In genomic region chr16:57747357-57748056, GRCm38 (mm10) we compare ENCODE assay signal across 24 mouse cellular contexts. TPM values are rescaled to one million over a fixed set of nuclear protein-coding genes. Genes with fewer than 3 reads are reported as not detected.
DNase-seq lines count a peak whose midpoint lies in the region; ATAC-seq and TF ChIP-seq lines count a peak whose summit lies in the region.
"Had no signal": no experiment of that assay in that cellular context is flagged by ENCODE, and none has a peak within 500 bp of the region (broad histone marks: within the 10 kb centered on the region; RNA-seq: fewer than 3 reads in every experiment).

No protein-coding gene starts in this region.

- no peak overlapping the region for H3K4me3 ChIP-seq in kidney, postnatal 0 days (replicated peaks; ENCODE audit: low read depth, low read length)
- no peak overlapping the region for H3K4me3 ChIP-seq in embryonic fibroblast, embryonic 13.5 days (ENCODE audit: insufficient read depth, low read length)
- H3K4me3 ChIP-seq in stomach, postnatal 0 days (ENCODE audit: low read depth, low read length): no peak overlapping the region
- H3K4me3 ChIP-seq: heart, embryonic 13.5 days; kidney, embryonic 15.5 days; midbrain, embryonic 10.5 days had no signal

- intact Hi-C loops in gastrocnemius, postnatal 14 days (cut with DNase I; ENCODE audit: low total_unique reads): no loop called here

- no peaks in the 10 kb centered on the region for H3K36me3 ChIP-seq in kidney, postnatal 0 days (ENCODE audit: insufficient read depth, low read length)
- no peaks in the 10 kb centered on the region for H3K36me3 ChIP-seq in stomach, postnatal 0 days (ENCODE audit: control insufficient read depth, insufficient read depth, low read length)
- H3K36me3 ChIP-seq: heart, embryonic 13.5 days; kidney, embryonic 15.5 days; midbrain, embryonic 10.5 days had no signal

- TF ChIP-seq CTCF in kidney, postnatal 0 days (IDR thresholded peaks at IDR 0.05; ENCODE audit: low read depth): no peak
- no peak for TF ChIP-seq CTCF in embryonic fibroblast, embryonic 13.5 days (IDR thresholded peaks at IDR 0.05; ENCODE audit: borderline replicate concordance, insufficient read depth, low read length)
- TF ChIP-seq CTCF in stomach, postnatal 0 days (IDR thresholded peaks at IDR 0.05; ENCODE audit: low read depth): no peak

- no peak for ATAC-seq in kidney, postnatal 0 days (replicated peaks; ENCODE audit: low FRiP score, low read depth)
- peak; percentile 40; the same call in 1 of the 2 replicates for ATAC-seq in stomach, postnatal 0 days (ENCODE audit: low FRiP score, low TSS enrichment)
- ATAC-seq: forebrain, postnatal 0 days; hindbrain, postnatal 0 days; intestine, postnatal 0 days; liver, postnatal 0 days; lung, postnatal 0 days; Patski had no signal

- TF ChIP-seq EP300 in stomach, postnatal 0 days (optimal IDR thresholded peaks at IDR 0.05): peak; percentile 72

- H3K9me3 ChIP-seq in kidney, postnatal 0 days (replicated peaks; ENCODE audit: low read length): no peaks in the 10 kb centered on the region
- no peaks in the 10 kb centered on the region for H3K9me3 ChIP-seq in stomach, postnatal 0 days (ENCODE audit: control insufficient read depth, low read length)
- H3K9me3 ChIP-seq: heart, embryonic 13.5 days; kidney, embryonic 15.5 days; midbrain, embryonic 10.5 days had no signal

- no peak overlapping the region for H3K9ac ChIP-seq in kidney, postnatal 0 days (ENCODE audit: low read depth, low read length)
- no peak overlapping the region for H3K9ac ChIP-seq in stomach, postnatal 0 days (ENCODE audit: low read length)
- H3K9ac ChIP-seq: forebrain, postnatal 0 days; heart, embryonic 13.5 days; kidney, embryonic 15.5 days; liver, postnatal 0 days had no signal

- WGBS in kidney, postnatal 0 days: 61% methylated on average over 2 of the region's 2 CpGs
- 19% methylated on average over 2 of the region's 2 CpGs for WGBS in stomach, postnatal 0 days

- H3K4me1 ChIP-seq in kidney, postnatal 0 days (replicated peaks; ENCODE audit: insufficient read depth, low read length): no peaks in the 10 kb centered on the region
- peaks cover 12% of the 10 kb centered on the region for H3K4me1 ChIP-seq in embryonic fibroblast, embryonic 13.5 days (ENCODE audit: control insufficient read depth, insufficient read depth, low read length)
- no peaks in the 10 kb centered on the region for H3K4me1 ChIP-seq in stomach, postnatal 0 days (replicated peaks; ENCODE audit: control insufficient read depth, insufficient read depth)
- H3K4me1 ChIP-seq: kidney, embryonic 15.5 days had no signal

- H3K4me2 ChIP-seq in kidney, postnatal 0 days (ENCODE audit: low read length): no peak overlapping the region
- no peak overlapping the region for H3K4me2 ChIP-seq in stomach, postnatal 0 days (replicated peaks; ENCODE audit: low read depth)
- H3K4me2 ChIP-seq: heart, embryonic 13.5 days; kidney, embryonic 15.5 days; liver, embryonic 11.5 days had no signal

- peak; percentile 7 for DNase-seq in gastrocnemius, adult 18-20 months (ENCODE audit: low spot score)
- DNase-seq in gastrocnemius, postnatal 14 days: no peak
- DNase-seq in kidney, postnatal 0 days (ENCODE audit: low spot score): peak; percentile 25
- DNase-seq in kidney, postnatal 14 days: no peak
- no peak for DNase-seq in stomach, postnatal 0 days (ENCODE audit: low spot score)
- DNase-seq in kidney, postnatal 10 days: no peak
- DNase-seq: adrenal gland, adult 8-10 months; cerebellum, adult 2 months; cerebellum, postnatal 36 days; forebrain, postnatal 0 days; heart, postnatal 14 days; liver, postnatal 0 days; thymus, postnatal 14 days had no signal

- no peak for TF ChIP-seq POLR2A in embryonic fibroblast, embryonic 13.5 days (IDR thresholded peaks at IDR 0.05; ENCODE audit: low read depth, low read length)

- H3K27ac ChIP-seq in kidney, postnatal 0 days: no peak overlapping the region
- peak overlapping the region; percentile 86 for H3K27ac ChIP-seq in embryonic fibroblast, embryonic 13.5 days (ENCODE audit: insufficient read depth, low read length)
- H3K27ac ChIP-seq in stomach, postnatal 0 days (replicated peaks): peak overlapping the region; percentile 66
- H3K27ac ChIP-seq: heart, embryonic 13.5 days; hindbrain, postnatal 0 days; kidney, embryonic 15.5 days; macrophage; midbrain, embryonic 10.5 days had no signal

- no peaks in the 10 kb centered on the region for H3K27me3 ChIP-seq in kidney, postnatal 0 days (ENCODE audit: insufficient read depth, low read length)
- H3K27me3 ChIP-seq in stomach, postnatal 0 days (ENCODE audit: control insufficient read depth, insufficient read depth, low read length): no peaks in the 10 kb centered on the region
- H3K27me3 ChIP-seq: heart, embryonic 13.5 days; kidney, embryonic 15.5 days; Patski had no signal

RNA-seq across cellular contexts. Expression of gene Col8a1, which starts 7.0 kb away (rescaled TPM):
- 1 to 10 TPM; 2.0 to 2.5 TPM for total RNA-seq in gastrocnemius, adult 18-20 months (2021)
- 1 to 10 TPM; 4.8 to 7.8 TPM for total RNA-seq in gastrocnemius, postnatal 14 days (2021)
- 3.5 and 3.7 TPM in 2 replicates for polyA plus RNA-seq in kidney, postnatal 0 days (2015; fragmentation: Nextera tagmentation; extraction: Ambion mirVana)
- polyA plus RNA-seq in embryonic fibroblast, embryonic 13.5 days (2011; ENCODE audit: insufficient read length, low read depth, missing spikeins): 254 and 294 TPM in 2 replicates
- polyA plus RNA-seq in stomach, postnatal 0 days (2015; fragmentation: Nextera tagmentation; extraction: Ambion mirVana): 25.5 and 36.8 TPM in 2 replicates
- total RNA-seq: neutrophil, adult 5-6 weeks had no signal

Comparison
In these comparisons a context has a peak if more than half of its experiments do, and no peak if none do; other contexts are left out.
1. DNase-seq: peak in gastrocnemius, adult 18-20 months (single experiment) and kidney, postnatal 0 days (single experiment); none in gastrocnemius, postnatal 14 days (single experiment), kidney, postnatal 14 days (single experiment), stomach, postnatal 0 days (single experiment) and kidney, postnatal 10 days (single experiment).